Mouse (Mus musculus): Measurements from ENCODE around the gene Kcp. TPM values are rescaled to one million over a fixed set of nuclear protein-coding genes. Genes with fewer than 3 reads are reported as not detected.

Kcp gene
- polyA plus RNA-seq, 1 experiment from 2014 or later = 21.1 TPM

GRCm38 (mm10) chr6:29530050-29530449 lies 22.3 kb upstream of the Kcp start:
- H3K4me3 ChIP-seq = no peak overlapping the region
- no peak overlapping the region for H3K4me2 ChIP-seq (replicated peaks)
- no peaks in the 10 kb centered on the region for H3K36me3 ChIP-seq
- H3K9ac ChIP-seq = no peak overlapping the region
- no peak for ATAC-seq (ENCODE audit: low FRiP score, low read depth)
- H3K9me3 ChIP-seq = no peaks in the 10 kb centered on the region
- peaks cover 55% of the 10 kb centered on the region for H3K27me3 ChIP-seq (replicated peaks)
- H3K27ac ChIP-seq = no peak overlapping the region
- peaks cover 26% of the 10 kb centered on the region for H3K4me1 ChIP-seq
- WGBS = 64% methylated on average over 4 of the region's 4 CpGs

- Histone ChIP-seq H3K9ac (no peak overlapping the region), H3K27ac (no peak overlapping the region), H3K9me3 (no peaks in the 10 kb centered on the region), H3K4me1 (peaks cover 26% of the 10 kb centered on the region), H3K36me3 (no peaks in the 10 kb centered on the region), H3K4me3 (no peak overlapping the region), H3K27me3 (replicated peaks) (peaks cover 55% of the 10 kb centered on the region), H3K4me2 (replicated peaks) (no peak overlapping the region)
- 38% methylated on average over 2 of the region's 2 CpGs for WGBS
- ATAC-seq (ENCODE audit: low FRiP score, low read depth) = no peak
These were observed 21.7 kb upstream of the Kcp start for GRCm38 (mm10) chr6:29529444-29529820.

- WGBS = 26% methylated on average over 13 of the region's 13 CpGs
- no peaks in the 10 kb centered on the region for H3K9me3 ChIP-seq
- H3K4me1 ChIP-seq = peaks cover 26% of the 10 kb centered on the region
- H3K36me3 ChIP-seq = no peaks in the 10 kb centered on the region
- H3K27ac ChIP-seq = no peak overlapping the region
- peaks cover 55% of the 10 kb centered on the region for H3K27me3 ChIP-seq (replicated peaks)
- no peak overlapping the region for H3K9ac ChIP-seq
- no peak overlapping the region for H3K4me3 ChIP-seq
- ATAC-seq (ENCODE audit: low FRiP score, low read depth) = no peak
- H3K4me2 ChIP-seq (replicated peaks) = no peak overlapping the region
These were observed 21.1 kb upstream of the Kcp start for GRCm38 (mm10) chr6:29528561-29529443.

- Histone ChIP-seq H3K4me2 (replicated peaks) (peak overlapping the region; percentile 98), H3K27me3 (replicated peaks) (peaks cover 55% of the 10 kb centered on the region), H3K36me3 (no peaks in the 10 kb centered on the region), H3K9me3 (no peaks in the 10 kb centered on the region), H3K9ac (no peak overlapping the region), H3K4me1 (peaks cover 26% of the 10 kb centered on the region), H3K4me3 (peak overlapping the region; percentile 5; the same call in 1 of the 2 replicates), H3K27ac (no peak overlapping the region)
- no peak for ATAC-seq (ENCODE audit: low FRiP score, low read depth)
- 10% methylated on average over 8 of the region's 8 CpGs for WGBS
These were observed 20.4 kb upstream of the Kcp start for GRCm38 (mm10) chr6:29528165-29528505.

- ATAC-seq (ENCODE audit: low FRiP score, low read depth) = no peak
These were observed 19.8 kb upstream of the Kcp start for GRCm38 (mm10) chr6:29527361-29528164.

GRCm38 (mm10) chr6:29526281-29527251 lies 18.8 kb upstream of the Kcp start, which contains the start of gene Irf5:
Irf5 (plus strand) TSS chr6:29526625.
- WGBS = under 1% methylated on average over 80 of the region's 96 CpGs
- H3K27me3 ChIP-seq (replicated peaks) = peaks cover 55% of the 10 kb centered on the region
- peak; percentile 68 for ATAC-seq (ENCODE audit: low FRiP score, low read depth)

More at GRCm38 (mm10) chr6:29527361-29528164, 19.8 kb upstream of the Kcp start:
- Histone ChIP-seq H3K27me3 (replicated peaks) (peaks cover 55% of the 10 kb centered on the region), H3K4me1 (peaks cover 26% of the 10 kb centered on the region), H3K27ac (no peak overlapping the region), H3K4me3 (peak overlapping the region; percentile 49), H3K9me3 (no peaks in the 10 kb centered on the region), H3K9ac (no peak overlapping the region), H3K4me2 (replicated peaks) (peak overlapping the region; percentile 98), H3K36me3 (no peaks in the 10 kb centered on the region)
- WGBS = 4% methylated on average over 34 of the region's 34 CpGs

GRCm38 (mm10) chr6:29525256-29525655 lies 17.5 kb upstream of the Kcp start:
- H3K9ac ChIP-seq = no peak overlapping the region
- no peak overlapping the region for H3K27ac ChIP-seq
- no peaks in the 10 kb centered on the region for H3K36me3 ChIP-seq
- ATAC-seq (ENCODE audit: low FRiP score, low read depth) = no peak
- peaks cover 45% of the 10 kb centered on the region for H3K27me3 ChIP-seq (replicated peaks)
- WGBS = 70% methylated on average over 6 of the region's 6 CpGs
- peaks cover 26% of the 10 kb centered on the region for H3K4me1 ChIP-seq
- no peak overlapping the region for H3K4me3 ChIP-seq
- no peaks in the 10 kb centered on the region for H3K9me3 ChIP-seq
- H3K4me2 ChIP-seq (replicated peaks) = no peak overlapping the region

More at GRCm38 (mm10) chr6:29526281-29527251, 18.8 kb upstream of the Kcp start, which contains the start of gene Irf5:
- H3K4me2 ChIP-seq (replicated peaks) = peak within 1 kb of the TSS; percentile 98
- H3K27ac ChIP-seq = no peak within 1 kb of the TSS
- no peaks in the 10 kb centered on the region for H3K9me3 ChIP-seq
- H3K4me3 ChIP-seq = peak within 1 kb of the TSS; percentile 49
- H3K4me1 ChIP-seq = peaks cover 26% of the 10 kb centered on the region
- peak within 1 kb of the TSS; percentile 57 for H3K9ac ChIP-seq
- H3K36me3 ChIP-seq = no peaks in the 10 kb centered on the region

- ATAC-seq (ENCODE audit: low FRiP score, low read depth) = no peak
- Histone ChIP-seq H3K4me1 (peaks cover 21% of the 10 kb centered on the region), H3K27ac (no peak overlapping the region), H3K4me3 (no peak overlapping the region), H3K36me3 (no peaks in the 10 kb centered on the region), H3K9me3 (0 out of 2 replicates have a peak, but pooled peaks cover 4% of the 10 kb centered on the region), H3K4me2 (replicated peaks) (no peak overlapping the region), H3K27me3 (replicated peaks) (peaks cover 33% of the 10 kb centered on the region), H3K9ac (no peak overlapping the region)
- 72% methylated on average over 6 of the region's 6 CpGs for whole genome bisulfite sequencing
These were observed 16.3 kb upstream of the Kcp start for GRCm38 (mm10) chr6:29524034-29524489.

- ATAC-seq (ENCODE audit: low FRiP score, low read depth) = no peak
- H3K4me3 ChIP-seq = no peak overlapping the region
- H3K27ac ChIP-seq = no peak overlapping the region
- no peak overlapping the region for H3K9ac ChIP-seq
- H3K27me3 ChIP-seq (replicated peaks) = peaks cover 27% of the 10 kb centered on the region
- H3K9me3 ChIP-seq = 0 out of 2 replicates have a peak, but pooled peaks cover 4% of the 10 kb centered on the region
- H3K36me3 ChIP-seq = no peaks in the 10 kb centered on the region
- no peak overlapping the region for H3K4me2 ChIP-seq (replicated peaks)
- H3K4me1 ChIP-seq = peaks cover 20% of the 10 kb centered on the region
- 84% methylated on average over 12 of the region's 12 CpGs for WGBS
These were observed 15.7 kb upstream of the Kcp start for GRCm38 (mm10) chr6:29523301-29524033.

- Histone ChIP-seq H3K9ac (no peak overlapping the region), H3K36me3 (no peaks in the 10 kb centered on the region), H3K27ac (no peak overlapping the region), H3K4me2 (replicated peaks) (no peak overlapping the region), H3K4me1 (peaks cover 16% of the 10 kb centered on the region), H3K9me3 (0 out of 2 replicates have a peak, but pooled peaks cover 4% of the 10 kb centered on the region), H3K27me3 (replicated peaks) (peaks cover 20% of the 10 kb centered on the region), H3K4me3 (no peak overlapping the region)
- 78% methylated on average over 6 of the region's 6 CpGs for WGBS
- ATAC-seq (ENCODE audit: low FRiP score, low read depth) = no peak
These were observed 15.0 kb upstream of the Kcp start for GRCm38 (mm10) chr6:29522626-29523300.

All from neural tube, embryonic 12.5 days (tissue).